Mouse (Mus musculus) forebrain, embryonic 11.5 days (tissue): ENCODE results near the gene Vwa5b2. TPM values are rescaled to one million over a fixed set of nuclear protein-coding genes. Genes with fewer than 3 reads are reported as not detected.

Source experiments
- ATAC-seq: fragments of 200-750 bp; cut with Nextera tagmentation; replicated peaks from 2 replicates; pipeline ENCODE4 v1.8.0; 2017; ENCODE audit warnings: moderate TSS enrichment; ENCODE audit not compliant: low FRiP score
- DNase-seq: peaks from one replicate; pipeline ENCODE4 v3.0.0-alpha.2; 2017; ENCODE audit warnings: low spot score
- H3K27ac ChIP-seq: fragments of 300-500 bp; sonication (generic); 2 replicates; pipeline ENCODE4 v1.5.1; 2014; ENCODE audit warnings: low read depth, low read length
- H3K27me3 ChIP-seq: fragments of 300-500 bp; sonication (generic); 2 replicates; pipeline ENCODE4 v1.6.1; 2014; ENCODE audit warnings: mild to moderate bottlenecking, low read length, mixed read lengths; ENCODE audit not compliant: control insufficient read depth, insufficient read depth
- H3K36me3 ChIP-seq: fragments of 300-500 bp; sonication (generic); 2 replicates; pipeline ENCODE4 v1.6.1; 2014; ENCODE audit warnings: mild to moderate bottlenecking, low read length, moderate library complexity, mixed read lengths; ENCODE audit not compliant: control insufficient read depth, insufficient read depth
- H3K4me1 ChIP-seq: fragments of 300-500 bp; sonication (generic); replicated peaks from 2 replicates; pipeline ENCODE4 v1.6.1; 2014; ENCODE audit warnings: low read length, mixed read lengths; ENCODE audit not compliant: control insufficient read depth, insufficient read depth
- H3K4me2 ChIP-seq: fragments of 300-500 bp; sonication (generic); 2 replicates; pipeline ENCODE4 v1.6.1; 2014; ENCODE audit warnings: low read depth, mild to moderate bottlenecking, low read length, moderate library complexity, mixed read lengths; ENCODE audit not compliant: severe bottlenecking
- H3K4me3 ChIP-seq: fragments of 300-500 bp; sonication (generic); 2 replicates; pipeline ENCODE4 v1.5.1; 2014; ENCODE audit warnings: low read depth, low read length
- H3K9ac ChIP-seq: fragments of 300-500 bp; sonication (generic); 2 replicates; pipeline ENCODE4 v1.6.1; 2014; ENCODE audit warnings: low read length
- H3K9me3 ChIP-seq: fragments of 300-500 bp; sonication (generic); 2 replicates; pipeline ENCODE4 v1.6.1; 2016; ENCODE audit warnings: low read length, mixed read lengths; ENCODE audit not compliant: control insufficient read depth
- WGBS: fragments of 180-500 bp; shearing (Covaris S2); extraction: QIAGEN DNeasy Blood & Tissue Kit; methylation state at CpG from one replicate; pipeline ENCODE4 v1.1.7; 2014; 5-methylcytosine and 5-hydroxymethylcytosine counted together
- polyA plus RNA-seq: library from polyadenylated mRNA; unstranded; fragments of >200 nt; fragmentation: Nextera tagmentation; extraction: Ambion mirVana; gene quantifications from 2 replicates; pipeline ENCODE4 v1.2.1, GENCODE M21; 2014

Gene Vwa5b2
- polyA plus RNA-seq, 1 experiment from 2014 or later: 0.80 TPM

GRCm38 (mm10) chr16:20620399-20620735 is 31.1 kb downstream of the Vwa5b2 start:
- 0 out of 2 replicates have a peak, but pooled peaks have one; percentile 0 for ATAC-seq
- peak overlapping the region; percentile 76 for H3K4me3 ChIP-seq
- H3K4me2 ChIP-seq: peak overlapping the region; percentile 94
- peaks cover 6% of the 10 kb centered on the region; the same call in 1 of the 2 replicates for H3K27me3 ChIP-seq
- no peak for DNase-seq
- peak overlapping the region; percentile 87; the same call in 1 of the 2 replicates for H3K27ac ChIP-seq
- peak overlapping the region; percentile 91 for H3K9ac ChIP-seq
- under 1% methylated on average over 9 of the region's 9 CpGs for WGBS
- peaks cover 7% of the 10 kb centered on the region for H3K4me1 ChIP-seq
- H3K9me3 ChIP-seq: no peaks in the 10 kb centered on the region
- no peaks in the 10 kb centered on the region for H3K36me3 ChIP-seq

DNA sequence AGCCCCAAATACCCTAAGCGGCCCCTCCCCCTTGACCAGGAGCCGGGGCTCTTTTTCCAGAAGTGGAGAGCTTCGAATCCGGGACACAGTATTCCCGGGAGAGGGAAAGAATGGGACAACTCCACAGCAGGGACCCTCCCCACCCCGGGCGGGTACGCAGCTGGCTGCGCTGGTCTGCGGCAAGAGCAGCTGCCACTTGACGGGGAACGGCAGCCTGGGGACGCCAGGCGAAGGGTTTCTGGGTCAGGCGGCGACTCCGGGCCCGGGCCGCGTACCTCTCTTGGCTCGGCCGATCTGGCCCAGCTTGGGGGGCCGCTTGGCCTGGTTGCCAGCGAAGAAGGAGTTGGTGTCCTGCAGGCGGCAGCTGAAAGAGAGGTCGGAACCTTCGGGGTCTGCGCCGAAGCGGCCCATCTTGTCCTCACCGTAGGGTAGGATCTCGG is 31.5 kb downstream of the Vwa5b2 start:
- WGBS: under 1% methylated on average over 32 of the region's 32 CpGs
- Histone ChIP-seq H3K36me3 (no peaks in the 10 kb centered on the region), H3K4me1 (peaks cover 7% of the 10 kb centered on the region), H3K4me2 (peak overlapping the region; percentile 94), H3K9ac (peak overlapping the region; percentile 91), H3K9me3 (no peaks in the 10 kb centered on the region), H3K27ac (peak overlapping the region; percentile 87), H3K27me3 (peaks cover 6% of the 10 kb centered on the region; the same call in 1 of the 2 replicates), H3K4me3 (peak overlapping the region; percentile 76)
- no peak for DNase-seq
- peak; percentile 36 for ATAC-seq

GRCm38 (mm10) chr16:20621191-20621990 is 32.1 kb downstream of the Vwa5b2 start, which contains the start of gene Camk2n2:
Camk2n2 (minus strand) TSS chr16:20621287.
- H3K4me1 ChIP-seq: peaks cover 7% of the 10 kb centered on the region
- peak; percentile 84 for DNase-seq
- WGBS: under 1% methylated on average over 82 of the region's 92 CpGs
- peaks cover 6% of the 10 kb centered on the region; the same call in 1 of the 2 replicates for H3K27me3 ChIP-seq
- no peaks in the 10 kb centered on the region for H3K9me3 ChIP-seq
- H3K4me3 ChIP-seq: peak within 1 kb of the TSS; percentile 76
- peak; percentile 72 for ATAC-seq
- peak within 1 kb of the TSS; percentile 94 for H3K4me2 ChIP-seq
- H3K27ac ChIP-seq: peak within 1 kb of the TSS; percentile 87
- H3K36me3 ChIP-seq: no peaks in the 10 kb centered on the region
- peak within 1 kb of the TSS; percentile 91 for H3K9ac ChIP-seq

- no peaks in the 10 kb centered on the region for H3K9me3 ChIP-seq
- no peaks in the 10 kb centered on the region for H3K36me3 ChIP-seq
- peak overlapping the region; percentile 76 for H3K4me3 ChIP-seq
- peaks cover 6% of the 10 kb centered on the region; the same call in 1 of the 2 replicates for H3K27me3 ChIP-seq
- peak overlapping the region; percentile 94 for H3K4me2 ChIP-seq
- peak; percentile 68 for ATAC-seq
- DNase-seq: peak; percentile 89
- WGBS: under 1% methylated on average over 37 of the region's 37 CpGs
- H3K27ac ChIP-seq: peak overlapping the region; percentile 87
- peaks cover 7% of the 10 kb centered on the region for H3K4me1 ChIP-seq
- H3K9ac ChIP-seq: peak overlapping the region; percentile 91
Measured at GRCm38 (mm10) chr16:20621991-20622685, 32.9 kb downstream of the Vwa5b2 start.

- ATAC-seq (no peak), DNase-seq (no peak)
- Histone ChIP-seq H3K4me3 (no peak overlapping the region), H3K27me3 (peaks cover 6% of the 10 kb centered on the region; the same call in 1 of the 2 replicates), H3K9me3 (no peaks in the 10 kb centered on the region), H3K27ac (no peak overlapping the region), H3K4me2 (no peak overlapping the region), H3K4me1 (peaks cover 7% of the 10 kb centered on the region), H3K9ac (no peak overlapping the region), H3K36me3 (no peaks in the 10 kb centered on the region)
- WGBS: 42% methylated on average over 2 of the region's 2 CpGs
Measured at GRCm38 (mm10) chr16:20623211-20623610, 33.9 kb downstream of the Vwa5b2 start.

DNA sequence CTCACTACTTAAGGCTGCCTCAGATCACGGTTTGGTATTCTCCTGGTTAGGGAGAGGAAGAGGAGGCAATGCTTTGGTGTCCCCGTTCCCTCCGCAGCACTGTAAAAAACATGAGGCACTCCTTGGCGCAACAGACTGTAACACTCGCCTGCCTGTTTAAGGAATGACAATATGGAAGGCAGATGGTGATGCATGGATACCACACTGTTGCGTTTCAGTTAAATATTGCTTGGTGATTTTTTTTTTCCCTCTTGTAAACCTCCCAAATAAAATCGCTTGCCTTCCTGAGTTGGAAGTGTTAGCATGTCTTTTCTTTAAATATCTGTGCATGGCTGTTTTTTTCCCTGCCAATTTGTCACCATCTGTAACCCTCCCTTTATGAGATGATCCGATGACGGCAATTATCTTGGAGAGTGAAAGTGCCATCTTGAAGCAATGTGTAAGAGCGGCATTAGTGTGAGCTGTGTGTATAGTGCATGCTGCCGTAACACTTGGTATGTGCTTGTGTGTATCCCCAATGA is 39.7 kb downstream of the Vwa5b2 start:
- Histone ChIP-seq H3K36me3 (no peaks in the 10 kb centered on the region), H3K9ac (no peak overlapping the region; the same call in 1 of the 2 replicates), H3K27ac (no peak overlapping the region), H3K4me3 (no peak overlapping the region), H3K4me1 (peaks cover 4% of the 10 kb centered on the region; the same call in 1 of the 2 replicates), H3K4me2 (no peak overlapping the region), H3K27me3 (no peaks in the 10 kb centered on the region; the same call in 1 of the 2 replicates), H3K9me3 (no peaks in the 10 kb centered on the region)
- 58% methylated on average over 11 of the region's 11 CpGs for WGBS
- no peak for ATAC-seq
- no peak for DNase-seq

GRCm38 (mm10) chr16:20629731-20630634 is 40.7 kb downstream of the Vwa5b2 start, which contains the start of gene Ece2:
Ece2 (plus strand) TSS chr16:20629828.
- Histone ChIP-seq H3K4me2 (peak within 1 kb of the TSS; percentile 96), H3K4me1 (peaks cover 4% of the 10 kb centered on the region; the same call in 1 of the 2 replicates), H3K27me3 (no peaks in the 10 kb centered on the region; the same call in 1 of the 2 replicates), H3K4me3 (peak within 1 kb of the TSS; percentile 58), H3K9ac (peak within 1 kb of the TSS; percentile 82), H3K9me3 (no peaks in the 10 kb centered on the region), H3K36me3 (no peaks in the 10 kb centered on the region), H3K27ac (no peak within 1 kb of the TSS)
- ATAC-seq (peak; percentile 51), DNase-seq (peak; percentile 73)
- 7% methylated on average over 50 of the region's 54 CpGs for WGBS
